Mouse (Mus musculus): Measurements from ENCODE around the gene Hmgb1. TPM values are rescaled to one million over a fixed set of nuclear protein-coding genes. Genes with fewer than 3 reads are reported as not detected.

The Hmgb1 gene
- polyA plus RNA-seq, 2 experiments, result 577 to 1,456 TPM

GRCm38 (mm10) chr5:149221355-149221754 lies 37.1 kb upstream of the Hmgb1 start:
- Histone ChIP-seq H3K27me3 (ENCODE audit: control insufficient read depth, insufficient read depth, low read length) (no peaks in the 10 kb centered on the region), H3K4me3 (replicated peaks; ENCODE audit: low read length) (no peak overlapping the region), H3K9me3 (ENCODE audit: control insufficient read depth, low read length) (no peaks in the 10 kb centered on the region), H3K9ac (ENCODE audit: low read depth, low read length, severe bottlenecking) (no peak overlapping the region), H3K4me2 (replicated peaks; ENCODE audit: low read depth, low read length, severe bottlenecking) (no peak overlapping the region), H3K36me3 (ENCODE audit: control insufficient read depth, insufficient read depth, low read length) (peaks cover 9% of the 10 kb centered on the region), H3K27ac (replicated peaks; ENCODE audit: low read depth, low read length) (no peak overlapping the region), H3K4me1 (ENCODE audit: control insufficient read depth, insufficient read depth, low read length) (peaks cover 6% of the 10 kb centered on the region; the same call in 1 of the 2 replicates)
- WGBS, result 92% methylated on average over 4 of the region's 4 CpGs
- DNase-seq (ENCODE audit: low spot score), result no peak
- no peak for TF ChIP-seq POLR2A (IDR thresholded peaks at IDR 0.05; ENCODE audit: borderline replicate concordance, extremely low read depth, insufficient read depth, insufficient read length)
- no peak for ATAC-seq (ENCODE audit: low FRiP score, low read depth)

GRCm38 (mm10) chr5:149219493-149219892 lies 35.2 kb upstream of the Hmgb1 start:
- Histone ChIP-seq H3K4me2 (replicated peaks; ENCODE audit: low read depth, low read length, severe bottlenecking) (no peak overlapping the region), H3K27ac (replicated peaks; ENCODE audit: low read depth, low read length) (no peak overlapping the region), H3K9me3 (ENCODE audit: control insufficient read depth, low read length) (no peaks in the 10 kb centered on the region), H3K4me1 (ENCODE audit: control insufficient read depth, insufficient read depth, low read length) (peaks cover 3% of the 10 kb centered on the region; the same call in 1 of the 2 replicates), H3K9ac (ENCODE audit: low read depth, low read length, severe bottlenecking) (no peak overlapping the region), H3K27me3 (ENCODE audit: control insufficient read depth, insufficient read depth, low read length) (no peaks in the 10 kb centered on the region), H3K36me3 (ENCODE audit: control insufficient read depth, insufficient read depth, low read length) (peaks cover 28% of the 10 kb centered on the region), H3K4me3 (replicated peaks; ENCODE audit: low read length) (no peak overlapping the region)
- ATAC-seq (ENCODE audit: low FRiP score, low read depth), result no peak
- no peak for DNase-seq (ENCODE audit: low spot score)
- 86% methylated on average over 3 of the region's 3 CpGs for WGBS
- TF ChIP-seq POLR2A (IDR thresholded peaks at IDR 0.05; ENCODE audit: borderline replicate concordance, extremely low read depth, insufficient read depth, insufficient read length), result no peak

- Histone ChIP-seq H3K27ac (replicated peaks; ENCODE audit: low read depth, low read length) (no peak overlapping the region), H3K9me3 (ENCODE audit: control insufficient read depth, low read length) (no peaks in the 10 kb centered on the region), H3K4me2 (replicated peaks; ENCODE audit: low read depth, low read length, severe bottlenecking) (no peak overlapping the region), H3K4me3 (replicated peaks; ENCODE audit: low read length) (no peak overlapping the region), H3K4me1 (ENCODE audit: control insufficient read depth, insufficient read depth, low read length) (no peaks in the 10 kb centered on the region), H3K27me3 (ENCODE audit: control insufficient read depth, insufficient read depth, low read length) (no peaks in the 10 kb centered on the region), H3K9ac (ENCODE audit: low read depth, low read length, severe bottlenecking) (no peak overlapping the region), H3K36me3 (ENCODE audit: control insufficient read depth, insufficient read depth, low read length) (peaks cover 46% of the 10 kb centered on the region)
- DNase-seq (ENCODE audit: low spot score) (no peak), ATAC-seq (ENCODE audit: low FRiP score, low read depth) (no peak; the same call in 1 of the 2 replicates)
- 92% methylated on average over 6 of the region's 6 CpGs for WGBS
- TF ChIP-seq POLR2A (IDR thresholded peaks at IDR 0.05; ENCODE audit: borderline replicate concordance, extremely low read depth, insufficient read depth, insufficient read length), result no peak
Measured at GRCm38 (mm10) chr5:149217524-149218357, 33.5 kb upstream of the Hmgb1 start.

GRCm38 (mm10) chr5:149215540-149215939 lies 31.3 kb upstream of the Hmgb1 start:
- no peak overlapping the region for H3K27ac ChIP-seq (replicated peaks; ENCODE audit: low read depth, low read length)
- H3K9me3 ChIP-seq (ENCODE audit: control insufficient read depth, low read length), result no peaks in the 10 kb centered on the region
- no peak for TF ChIP-seq POLR2A (IDR thresholded peaks at IDR 0.05; ENCODE audit: borderline replicate concordance, extremely low read depth, insufficient read depth, insufficient read length)
- ATAC-seq (ENCODE audit: low FRiP score, low read depth), result no peak
- no peak overlapping the region for H3K9ac ChIP-seq (ENCODE audit: low read depth, low read length, severe bottlenecking)
- no peaks in the 10 kb centered on the region for H3K4me1 ChIP-seq (ENCODE audit: control insufficient read depth, insufficient read depth, low read length)
- peaks cover 68% of the 10 kb centered on the region for H3K36me3 ChIP-seq (ENCODE audit: control insufficient read depth, insufficient read depth, low read length)
- 99% methylated on average over 7 of the region's 7 CpGs for WGBS
- DNase-seq (ENCODE audit: low spot score), result no peak
- no peaks in the 10 kb centered on the region for H3K27me3 ChIP-seq (ENCODE audit: control insufficient read depth, insufficient read depth, low read length)
- no peak overlapping the region for H3K4me2 ChIP-seq (replicated peaks; ENCODE audit: low read depth, low read length, severe bottlenecking)
- H3K4me3 ChIP-seq (replicated peaks; ENCODE audit: low read length), result no peak overlapping the region

GRCm38 (mm10) chr5:149212806-149213205 lies 28.5 kb upstream of the Hmgb1 start:
- Histone ChIP-seq H3K4me1 (ENCODE audit: control insufficient read depth, insufficient read depth, low read length) (no peaks in the 10 kb centered on the region), H3K9me3 (ENCODE audit: control insufficient read depth, low read length) (no peaks in the 10 kb centered on the region), H3K27ac (replicated peaks; ENCODE audit: low read depth, low read length) (no peak overlapping the region), H3K36me3 (ENCODE audit: control insufficient read depth, insufficient read depth, low read length) (peaks cover 88% of the 10 kb centered on the region), H3K4me3 (replicated peaks; ENCODE audit: low read length) (no peak overlapping the region), H3K9ac (ENCODE audit: low read depth, low read length, severe bottlenecking) (no peak overlapping the region), H3K4me2 (replicated peaks; ENCODE audit: low read depth, low read length, severe bottlenecking) (no peak overlapping the region), H3K27me3 (ENCODE audit: control insufficient read depth, insufficient read depth, low read length) (no peaks in the 10 kb centered on the region)
- no peak for TF ChIP-seq POLR2A (IDR thresholded peaks at IDR 0.05; ENCODE audit: borderline replicate concordance, extremely low read depth, insufficient read depth, insufficient read length)
- WGBS, result 86% methylated on average over 4 of the region's 4 CpGs
- ATAC-seq (ENCODE audit: low FRiP score, low read depth), result no peak
- no peak for DNase-seq (ENCODE audit: low spot score)

Data from limb, embryonic 14.5 days (tissue).